Mouse (Mus musculus): Measurements from ENCODE around the gene Xpnpep1. TPM values are rescaled to one million over a fixed set of nuclear protein-coding genes. Genes with fewer than 3 reads are reported as not detected.

The Xpnpep1 gene
- polyA plus RNA-seq, 1 experiment from 2014 or later = 109 TPM

DNA sequence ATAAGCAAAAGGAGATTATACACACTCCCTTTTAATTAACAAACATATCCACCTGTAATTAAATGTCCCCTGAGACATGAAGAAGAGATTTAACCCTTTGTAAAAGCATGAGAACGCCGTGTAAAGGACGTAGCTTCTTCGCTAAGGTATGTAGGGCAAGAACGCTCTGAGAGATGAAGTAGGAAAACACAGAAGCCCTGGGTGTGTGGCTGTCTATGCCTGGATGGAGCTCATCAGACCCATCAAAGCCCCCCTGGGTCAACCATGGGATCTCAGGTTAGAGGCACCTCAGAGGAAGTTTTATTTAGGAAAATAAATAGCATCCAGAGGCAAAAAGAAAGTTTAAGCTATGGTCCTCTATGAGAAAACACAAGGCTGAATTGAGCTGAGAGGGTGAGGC, 37.3 kb upstream of the Xpnpep1 start:
- ATAC-seq (ENCODE audit: low read depth) = no peak
- H3K4me1 ChIP-seq (replicated peaks) = peaks cover 19% of the 10 kb centered on the region
- 79% methylated on average over 5 of the region's 5 CpGs for WGBS (ENCODE audit: insufficient replicate concordance)
- no peaks in the 10 kb centered on the region for H3K36me3 ChIP-seq
- H3K4me2 ChIP-seq = no peak overlapping the region
- no peak for DNase-seq
- H3K27me3 ChIP-seq = peaks cover 9% of the 10 kb centered on the region; the same call in 1 of the 2 replicates
- no peak overlapping the region for H3K9ac ChIP-seq
- no peaks in the 10 kb centered on the region for H3K9me3 ChIP-seq (replicated peaks)
- no peak overlapping the region for H3K27ac ChIP-seq
- no peak overlapping the region for H3K4me3 ChIP-seq (replicated peaks)

DNA sequence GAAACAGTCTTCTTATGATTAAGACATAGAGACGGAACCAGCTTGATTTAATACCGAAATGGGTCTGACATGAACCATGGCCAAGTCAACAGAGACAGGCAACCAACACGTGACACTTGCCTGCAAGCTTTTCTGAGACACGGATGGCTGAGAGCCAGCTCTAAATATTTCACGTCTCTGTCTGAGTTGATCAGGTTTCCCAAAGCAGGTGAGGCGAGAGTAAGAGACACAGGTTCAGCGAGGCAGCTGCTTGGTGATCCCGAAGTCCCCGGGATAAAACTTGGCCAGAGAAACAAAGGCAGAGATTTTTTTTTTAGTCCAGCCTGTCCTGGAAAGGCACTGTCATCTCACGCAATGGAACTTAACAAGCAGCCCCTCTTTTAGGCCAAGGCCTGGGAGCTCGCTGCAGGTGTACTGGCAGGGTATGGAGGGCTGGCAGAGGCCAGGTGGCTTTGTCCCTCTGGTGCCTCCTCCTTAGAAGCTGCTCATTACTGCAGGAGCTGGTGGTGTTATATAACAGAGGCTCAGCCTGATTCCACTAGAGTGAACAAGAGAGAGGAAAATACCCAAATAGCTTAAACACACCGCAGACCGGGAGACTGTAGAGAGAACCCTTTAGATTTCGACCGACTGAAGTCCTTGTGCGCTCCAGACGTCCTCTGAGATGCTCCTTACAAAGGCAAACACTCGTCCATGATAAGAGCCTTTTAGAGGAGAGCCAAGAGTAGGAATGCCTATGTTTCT, 36.4 kb upstream of the Xpnpep1 start:
- no peak for ATAC-seq (ENCODE audit: low read depth)
- Histone ChIP-seq H3K27ac (no peak overlapping the region), H3K4me1 (replicated peaks) (peaks cover 19% of the 10 kb centered on the region), H3K36me3 (no peaks in the 10 kb centered on the region), H3K4me2 (no peak overlapping the region), H3K4me3 (replicated peaks) (no peak overlapping the region), H3K9ac (no peak overlapping the region), H3K9me3 (replicated peaks) (no peaks in the 10 kb centered on the region), H3K27me3 (peaks cover 6% of the 10 kb centered on the region; the same call in 1 of the 2 replicates)
- 69% methylated on average over 18 of the region's 18 CpGs for WGBS (ENCODE audit: insufficient replicate concordance)
- no peak for DNase-seq

DNA sequence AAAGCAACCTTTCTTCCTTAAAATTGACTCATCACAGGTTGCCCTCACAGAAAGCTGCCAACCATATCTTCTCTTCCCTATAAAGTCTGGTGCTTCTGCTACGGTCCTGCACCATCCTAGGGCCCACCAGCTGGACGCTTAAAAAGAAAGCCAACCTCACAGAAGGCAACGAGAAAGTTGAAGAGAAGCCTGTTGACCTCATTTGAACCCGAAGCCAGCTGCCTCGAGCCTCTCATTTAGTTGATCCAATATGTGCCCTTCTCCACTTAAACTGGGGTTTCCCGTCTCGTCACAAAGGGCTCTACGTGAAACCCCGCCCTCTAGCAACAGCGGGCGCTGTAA, 35.9 kb upstream of the Xpnpep1 start:
- H3K4me3 ChIP-seq (replicated peaks) = no peak overlapping the region
- ATAC-seq (ENCODE audit: low read depth) (no peak), DNase-seq (no peak)
- peaks cover 14% of the 10 kb centered on the region; the same call in 1 of the 2 replicates for H3K4me1 ChIP-seq (replicated peaks)
- H3K4me2 ChIP-seq = no peak overlapping the region
- H3K27me3 ChIP-seq = peaks cover 1% of the 10 kb centered on the region; the same call in 1 of the 2 replicates
- H3K36me3 ChIP-seq = no peaks in the 10 kb centered on the region
- no peaks in the 10 kb centered on the region for H3K9me3 ChIP-seq (replicated peaks)
- 76% methylated on average over 11 of the region's 11 CpGs for WGBS (ENCODE audit: insufficient replicate concordance)
- no peak overlapping the region for H3K27ac ChIP-seq
- no peak overlapping the region for H3K9ac ChIP-seq

DNA sequence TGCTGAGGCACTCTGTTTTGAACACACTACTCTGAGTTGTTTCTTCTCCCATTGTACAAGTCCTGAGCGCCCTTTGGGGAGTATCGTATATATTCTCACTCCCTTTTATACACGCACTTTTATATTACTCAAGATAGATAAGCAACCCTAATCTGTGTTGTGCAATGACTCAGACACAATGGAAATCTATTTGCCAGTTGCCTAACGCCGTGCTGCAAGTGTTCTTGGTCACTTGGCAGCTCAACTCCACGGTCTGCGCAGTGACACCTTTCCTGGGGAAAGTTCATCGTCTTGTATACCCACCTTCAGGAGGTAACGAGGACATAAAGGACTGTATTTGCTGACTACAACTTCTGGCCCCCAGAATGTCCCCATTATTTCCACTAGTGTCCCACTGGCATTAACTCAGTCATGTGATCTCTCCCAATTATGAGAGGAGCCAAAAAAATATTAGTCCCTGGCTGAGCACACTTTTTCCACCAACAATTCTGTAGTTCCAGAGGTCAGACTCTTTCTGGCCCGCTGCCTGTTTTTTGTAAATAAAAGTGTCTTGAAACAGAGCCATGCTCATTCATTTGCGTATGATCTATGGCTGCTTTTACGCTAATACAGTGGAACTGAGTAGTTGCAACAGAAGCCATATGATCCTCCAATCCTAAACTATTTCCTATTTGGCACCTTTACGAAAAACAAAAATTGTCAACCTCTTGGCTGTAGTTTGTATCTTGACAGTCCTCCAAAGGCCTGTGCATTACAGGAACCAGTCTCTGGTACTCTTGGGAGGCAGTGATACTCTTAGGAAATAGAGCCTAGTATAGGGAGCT, 35.1 kb upstream of the Xpnpep1 start:
- H3K4me1 ChIP-seq (replicated peaks) = peaks cover 11% of the 10 kb centered on the region; the same call in 1 of the 2 replicates
- H3K27ac ChIP-seq = no peak overlapping the region
- H3K9me3 ChIP-seq (replicated peaks) = no peaks in the 10 kb centered on the region
- no peaks in the 10 kb centered on the region for H3K36me3 ChIP-seq
- no peaks in the 10 kb centered on the region for H3K27me3 ChIP-seq
- ATAC-seq (ENCODE audit: low read depth) (no peak), DNase-seq (no peak)
- no peak overlapping the region for H3K4me3 ChIP-seq (replicated peaks)
- 76% methylated on average over 13 of the region's 13 CpGs for WGBS (ENCODE audit: insufficient replicate concordance)
- H3K4me2 ChIP-seq = no peak overlapping the region
- H3K9ac ChIP-seq = no peak overlapping the region

DNA sequence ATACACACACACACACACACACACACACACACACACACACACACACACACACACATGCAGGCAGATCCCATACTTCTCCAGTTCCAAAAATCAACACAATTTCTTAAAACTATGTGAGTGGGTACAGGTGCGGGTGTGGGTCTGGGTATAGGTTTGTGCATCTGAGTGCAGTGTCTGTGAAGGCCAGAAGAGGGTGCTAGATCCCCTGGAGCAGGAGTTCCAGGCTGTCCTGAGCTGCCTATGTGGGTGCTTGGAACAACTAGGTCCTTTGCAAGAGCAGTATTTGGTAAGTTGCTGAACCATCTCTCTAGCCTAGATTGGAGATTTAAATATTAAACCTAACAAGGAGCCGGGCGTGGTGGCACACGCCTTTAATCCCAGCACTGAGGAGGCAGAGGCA, 33.5 kb upstream of the Xpnpep1 start:
- no peak overlapping the region for H3K9ac ChIP-seq
- H3K4me3 ChIP-seq (replicated peaks) = no peak overlapping the region
- no peak for DNase-seq
- H3K4me1 ChIP-seq (replicated peaks) = 0 out of 2 replicates have a peak, but pooled peaks cover 7% of the 10 kb centered on the region
- no peak overlapping the region for H3K4me2 ChIP-seq
- no peak overlapping the region for H3K27ac ChIP-seq
- 88% methylated on average over 4 of the region's 4 CpGs for WGBS (ENCODE audit: insufficient replicate concordance)
- H3K36me3 ChIP-seq = no peaks in the 10 kb centered on the region
- no peak for ATAC-seq (ENCODE audit: low read depth)
- no peaks in the 10 kb centered on the region for H3K27me3 ChIP-seq
- no peaks in the 10 kb centered on the region for H3K9me3 ChIP-seq (replicated peaks)

DNA sequence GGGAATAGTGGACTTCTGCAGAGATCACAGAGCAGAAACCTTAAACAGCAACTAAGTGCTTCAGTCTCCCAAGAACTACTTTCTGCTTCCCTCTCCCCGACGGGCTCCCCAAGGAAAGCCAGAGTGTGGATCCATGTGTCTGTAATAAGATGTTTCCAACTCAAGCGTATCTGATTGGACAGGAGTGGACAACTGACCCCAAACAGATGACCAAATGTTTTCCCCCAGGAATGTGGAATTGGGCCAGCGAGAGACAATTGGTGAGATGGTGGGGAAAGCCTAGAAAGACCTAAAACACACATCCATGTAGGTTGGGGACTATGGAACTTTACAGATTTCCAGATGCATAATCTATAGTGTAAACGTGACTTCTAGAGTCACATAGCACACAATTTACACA, 32.4 kb upstream of the Xpnpep1 start:
- no peak overlapping the region for H3K9ac ChIP-seq
- no peak overlapping the region for H3K27ac ChIP-seq

DNA sequence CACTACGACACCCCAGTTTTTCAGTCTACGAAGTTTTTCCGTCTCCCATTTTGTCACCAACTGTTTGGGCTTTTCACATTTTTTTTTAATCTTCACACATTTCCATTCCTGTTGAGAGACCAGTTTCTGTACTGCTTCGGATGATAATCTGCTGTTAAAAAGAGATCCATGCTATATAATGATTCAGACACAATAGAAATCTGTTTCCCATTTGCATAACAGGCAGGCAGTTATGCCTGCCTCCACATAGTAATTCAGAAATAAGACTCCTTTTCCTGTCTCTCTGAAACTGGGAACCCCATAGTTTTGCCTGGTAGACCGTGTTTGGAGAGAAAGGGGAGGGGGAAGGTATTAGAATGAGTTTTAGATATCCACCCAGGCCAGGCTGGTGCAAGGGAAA, 31.6 kb upstream of the Xpnpep1 start:
- H3K9me3 ChIP-seq (replicated peaks) = no peaks in the 10 kb centered on the region
- no peak for DNase-seq
- H3K4me1 ChIP-seq (replicated peaks) = 0 out of 2 replicates have a peak, but pooled peaks cover 3% of the 10 kb centered on the region
- no peak overlapping the region for H3K4me3 ChIP-seq (replicated peaks)
- no peak overlapping the region for H3K27ac ChIP-seq
- no peaks in the 10 kb centered on the region for H3K27me3 ChIP-seq
- no peaks in the 10 kb centered on the region for H3K36me3 ChIP-seq
- WGBS (ENCODE audit: insufficient replicate concordance) = 73% methylated on average over 5 of the region's 5 CpGs
- no peak overlapping the region for H3K4me2 ChIP-seq
- no peak for ATAC-seq (ENCODE audit: low read depth)
- no peak overlapping the region for H3K9ac ChIP-seq

More for the DNA sequence above, 32.4 kb upstream of the Xpnpep1 start:
- 0 out of 2 replicates have a peak, but pooled peaks cover 3% of the 10 kb centered on the region for H3K4me1 ChIP-seq (replicated peaks)
- H3K4me2 ChIP-seq = no peak overlapping the region
- DNase-seq = no peak
- 68% methylated on average over 5 of the region's 5 CpGs for WGBS (ENCODE audit: insufficient replicate concordance)
- H3K9me3 ChIP-seq (replicated peaks) = no peaks in the 10 kb centered on the region
- ATAC-seq (ENCODE audit: low read depth) = no peak
- H3K36me3 ChIP-seq = no peaks in the 10 kb centered on the region
- no peak overlapping the region for H3K4me3 ChIP-seq (replicated peaks)
- no peaks in the 10 kb centered on the region for H3K27me3 ChIP-seq

DNA sequence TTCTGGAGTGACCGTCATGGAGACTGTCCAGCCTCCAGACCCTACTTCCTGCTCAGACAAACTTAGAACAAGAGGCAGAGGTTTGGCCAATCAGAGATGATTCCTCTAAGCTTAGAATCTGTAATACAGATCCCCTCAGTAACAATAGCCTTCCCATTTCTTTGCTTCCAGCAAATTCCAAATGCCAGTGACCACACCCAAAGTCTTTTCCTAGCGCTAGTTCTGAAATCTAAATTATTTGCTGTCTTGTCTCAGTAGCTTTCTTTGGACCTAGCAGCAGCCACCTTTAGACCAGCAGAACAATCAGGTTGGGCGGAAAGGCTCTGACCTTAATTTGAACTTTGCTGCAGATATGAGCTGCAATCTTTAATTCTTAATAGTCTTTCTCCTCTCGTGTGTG, 30.9 kb upstream of the Xpnpep1 start:
- 54% methylated on average over 4 of the region's 4 CpGs for WGBS (ENCODE audit: insufficient replicate concordance)
- H3K27ac ChIP-seq = no peak overlapping the region

DNA sequence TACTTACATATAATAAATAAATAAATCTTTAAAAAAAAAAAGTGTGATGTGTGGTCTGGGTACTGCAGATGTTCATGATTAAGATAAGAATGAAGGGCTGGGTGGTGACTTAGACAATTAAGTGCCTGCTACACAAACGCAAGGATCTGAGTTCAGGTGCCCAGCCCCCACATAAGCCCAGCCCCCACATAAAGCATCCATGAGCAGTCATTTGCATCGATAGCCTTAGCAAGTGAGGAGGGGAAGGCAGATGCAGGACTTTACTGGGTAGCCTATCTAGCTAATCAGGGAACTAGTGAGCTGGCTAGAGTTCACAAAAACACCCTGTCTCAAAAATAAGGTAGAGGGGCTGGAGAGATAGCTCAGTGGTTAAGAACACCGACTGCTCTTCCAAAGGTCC, 29.4 kb upstream of the Xpnpep1 start:
- no peaks in the 10 kb centered on the region for H3K9me3 ChIP-seq (replicated peaks)
- WGBS (ENCODE audit: insufficient replicate concordance) = 45% methylated on average over 3 of the region's 3 CpGs
- no peak for ATAC-seq (ENCODE audit: low read depth)

More for the DNA sequence above, 30.9 kb upstream of the Xpnpep1 start:
- DNase-seq = no peak
- no peak for ATAC-seq (ENCODE audit: low read depth)
- Histone ChIP-seq H3K27me3 (no peaks in the 10 kb centered on the region), H3K9me3 (replicated peaks) (no peaks in the 10 kb centered on the region), H3K4me3 (replicated peaks) (no peak overlapping the region), H3K4me1 (replicated peaks) (0 out of 2 replicates have a peak, but pooled peaks cover 3% of the 10 kb centered on the region), H3K9ac (no peak overlapping the region), H3K4me2 (no peak overlapping the region), H3K36me3 (no peaks in the 10 kb centered on the region)

DNA sequence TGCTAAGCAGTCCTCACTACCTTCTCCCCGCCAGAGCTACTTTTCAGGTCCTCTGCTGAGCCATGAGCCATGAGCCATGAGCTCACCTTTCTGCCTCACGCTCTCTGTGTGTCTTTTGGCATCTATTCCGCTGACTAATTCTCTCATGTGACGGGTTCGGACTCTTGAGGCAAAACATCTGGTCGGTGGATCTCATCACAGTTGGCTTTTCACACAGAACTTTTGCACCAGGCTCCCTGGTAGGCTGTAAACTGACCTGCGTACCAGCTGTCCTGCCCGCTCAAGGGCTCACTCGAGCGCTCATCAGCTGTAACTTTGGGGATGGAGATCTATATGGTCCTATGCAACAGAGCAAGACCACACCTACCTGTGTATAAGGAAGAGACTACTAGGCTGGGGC, 26.9 kb upstream of the Xpnpep1 start:
- H3K4me1 ChIP-seq (replicated peaks) = 0 out of 2 replicates have a peak, but pooled peaks cover 3% of the 10 kb centered on the region
- WGBS (ENCODE audit: insufficient replicate concordance) = 53% methylated on average over 10 of the region's 10 CpGs
- H3K9me3 ChIP-seq (replicated peaks) = no peaks in the 10 kb centered on the region
- H3K4me2 ChIP-seq = no peak overlapping the region
- H3K27ac ChIP-seq = no peak overlapping the region
- no peaks in the 10 kb centered on the region for H3K36me3 ChIP-seq
- H3K27me3 ChIP-seq = 0 out of 2 replicates have a peak, but pooled peaks cover 2% of the 10 kb centered on the region
- DNase-seq (no peak), ATAC-seq (ENCODE audit: low read depth) (no peak)
- no peak overlapping the region for H3K9ac ChIP-seq
- H3K4me3 ChIP-seq (replicated peaks) = no peak overlapping the region

More for the DNA sequence above, 29.4 kb upstream of the Xpnpep1 start:
- Histone ChIP-seq H3K4me3 (replicated peaks) (no peak overlapping the region), H3K27me3 (0 out of 2 replicates have a peak, but pooled peaks cover 1% of the 10 kb centered on the region), H3K4me1 (replicated peaks) (0 out of 2 replicates have a peak, but pooled peaks cover 3% of the 10 kb centered on the region), H3K9ac (no peak overlapping the region), H3K4me2 (no peak overlapping the region), H3K36me3 (no peaks in the 10 kb centered on the region), H3K27ac (no peak overlapping the region)
- no peak for DNase-seq

DNA sequence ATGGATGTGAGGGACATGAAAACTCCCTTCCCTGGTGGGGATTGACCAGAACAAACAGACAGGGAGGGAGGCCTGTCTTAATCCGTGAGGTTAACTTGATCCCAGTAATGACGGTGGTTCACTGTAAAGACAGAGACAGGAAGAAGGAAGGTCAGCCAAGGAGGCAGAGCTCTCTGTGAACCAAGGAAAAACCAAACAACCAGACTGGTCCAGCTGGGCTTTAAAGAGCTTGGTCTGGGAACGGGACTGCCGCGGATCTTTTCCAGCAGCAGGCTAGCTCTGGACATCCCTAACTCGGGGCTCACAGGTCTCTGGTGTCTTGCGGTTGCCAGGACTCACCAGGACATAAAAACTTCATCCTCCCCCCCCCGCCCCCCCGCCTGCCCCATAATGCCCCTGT, 26.5 kb upstream of the Xpnpep1 start:
- no peaks in the 10 kb centered on the region for H3K36me3 ChIP-seq
- H3K4me1 ChIP-seq (replicated peaks) = 0 out of 2 replicates have a peak, but pooled peaks cover 3% of the 10 kb centered on the region
- 0 out of 2 replicates have a peak, but pooled peaks cover 2% of the 10 kb centered on the region for H3K27me3 ChIP-seq
- H3K9ac ChIP-seq = no peak overlapping the region
- H3K4me2 ChIP-seq = no peak overlapping the region
- H3K4me3 ChIP-seq (replicated peaks) = no peak overlapping the region
- H3K9me3 ChIP-seq (replicated peaks) = no peaks in the 10 kb centered on the region
- 57% methylated on average over 9 of the region's 9 CpGs for WGBS (ENCODE audit: insufficient replicate concordance)
- DNase-seq = no peak
- H3K27ac ChIP-seq = no peak overlapping the region
- ATAC-seq (ENCODE audit: low read depth) = no peak
